Mouse (Mus musculus): ENCODE data around the gene Gpr107.

- TF ChIP-seq CTCF (IDR thresholded peaks at IDR 0.05; ENCODE audit: low read depth, low read length) (no peak), POLR2A (IDR thresholded peaks at IDR 0.05; ENCODE audit: extremely low read depth, insufficient read depth, low read length) (no peak)
These were observed 96.7 kb downstream of the Gpr107 start for GRCm38 (mm10) chr2:31248856-31249255.

Data from liver, adult 2 months (tissue).